Mouse (Mus musculus): ENCODE measurements at regions not wholly inside any gene's neighbourhood (a gene's known extent, or its start where the extent isn't known, plus 50 kb on each side); places are given as distances from the start of the nearest gene placed in this dataset.

GRCm38 (mm10) chr4:53314076-53314475, 126.1 kb upstream of the Slc44a1 start:
- Histone ChIP-seq H3K27me3 (ENCODE audit: control insufficient read depth, insufficient read depth, low read length) (no peaks in the 10 kb centered on the region), H3K27ac (no peak overlapping the region), H3K36me3 (ENCODE audit: control insufficient read depth, insufficient read depth, low read length) (no peaks in the 10 kb centered on the region), H3K9ac (ENCODE audit: low read depth, low read length) (no peak overlapping the region), H3K79me2 (replicated peaks; ENCODE audit: control insufficient read depth, insufficient read depth, low read length) (no peaks in the 10 kb centered on the region), H3K4me3 (no peak overlapping the region), H3K4me1 (ENCODE audit: control insufficient read depth, insufficient read depth, low read length) (peaks cover 6% of the 10 kb centered on the region)
- TF ChIP-seq POLR2A (IDR thresholded peaks at IDR 0.05; ENCODE audit: insufficient read depth, low read depth, low read length) (no peak), CTCF (IDR thresholded peaks at IDR 0.05) (no peak), EP300 (IDR thresholded peaks at IDR 0.05; ENCODE audit: insufficient read depth, low read depth, low read length) (no peak)
- intact Hi-C loops (cut with DNase I): no loop called here
- 93% methylated on average over 8 of the region's 8 CpGs for WGBS
- no peak for DNase-seq

DNA sequence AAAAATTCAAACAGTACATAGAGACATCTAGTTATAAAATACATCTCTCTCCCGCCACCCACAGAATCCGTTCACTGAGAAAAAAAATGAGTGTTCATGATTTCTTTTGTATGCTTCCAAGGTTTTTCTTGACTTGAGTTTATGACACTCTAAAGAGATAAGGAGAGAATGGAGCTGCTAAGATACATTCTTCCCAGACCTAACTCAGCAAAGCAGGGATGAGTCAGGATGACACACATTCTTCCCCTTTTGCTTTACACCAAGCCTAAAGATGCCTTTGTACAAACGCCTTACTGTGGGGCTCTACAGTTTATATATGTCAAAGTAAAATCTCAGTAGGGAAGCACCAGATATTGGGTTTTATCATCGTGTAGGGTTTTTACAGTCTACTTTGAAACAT, 133.1 kb upstream of the Slc44a1 start:
- H3K36me3 ChIP-seq (ENCODE audit: control insufficient read depth, insufficient read depth, low read length): no peaks in the 10 kb centered on the region
- TF ChIP-seq POLR2A (IDR thresholded peaks at IDR 0.05; ENCODE audit: insufficient read depth, low read depth, low read length) (no peak), CTCF (IDR thresholded peaks at IDR 0.05) (no peak), EP300 (IDR thresholded peaks at IDR 0.05; ENCODE audit: insufficient read depth, low read depth, low read length) (no peak)
- H3K9ac ChIP-seq (ENCODE audit: low read depth, low read length): no peak overlapping the region
- DNase-seq: no peak
- no peak overlapping the region for H3K27ac ChIP-seq
- H3K4me3 ChIP-seq: no peak overlapping the region
- no peaks in the 10 kb centered on the region for H3K27me3 ChIP-seq (ENCODE audit: control insufficient read depth, insufficient read depth, low read length)
- H3K79me2 ChIP-seq (replicated peaks; ENCODE audit: control insufficient read depth, insufficient read depth, low read length): no peaks in the 10 kb centered on the region
- intact Hi-C loops (cut with DNase I): no loop called here
- H3K4me1 ChIP-seq (ENCODE audit: control insufficient read depth, insufficient read depth, low read length): peaks cover 3% of the 10 kb centered on the region
- WGBS: 67% methylated on average over 4 of the region's 4 CpGs

DNA sequence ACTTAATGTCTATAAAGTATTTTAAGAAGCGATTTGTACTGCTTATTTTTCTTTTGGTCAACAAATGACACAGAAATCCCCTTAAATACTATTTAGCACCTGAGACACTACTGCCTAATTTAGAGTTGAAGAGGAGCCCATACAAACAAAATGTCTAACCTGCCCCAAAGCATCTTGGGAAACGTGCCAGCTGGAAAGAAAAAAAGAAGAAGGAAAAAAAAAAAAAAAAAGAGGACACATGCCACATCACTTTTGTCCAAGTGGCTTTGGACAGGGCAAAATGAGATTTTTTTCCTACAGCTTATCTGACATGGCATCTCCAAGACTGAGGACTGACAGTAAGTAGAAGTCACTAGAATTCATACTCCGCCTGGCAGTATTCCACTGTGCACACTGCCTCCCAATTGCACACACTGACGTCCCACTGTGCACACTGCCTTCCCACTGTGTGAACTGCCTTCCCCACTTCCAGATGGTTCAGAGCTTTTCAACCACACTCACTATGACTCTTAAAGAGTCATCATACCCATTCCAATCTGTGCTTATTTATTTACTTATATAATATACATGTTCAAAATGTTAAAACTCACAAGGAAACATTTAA, 135.3 kb upstream of the Slc44a1 start:
- TF ChIP-seq EP300 (IDR thresholded peaks at IDR 0.05; ENCODE audit: insufficient read depth, low read depth, low read length) (no peak), POLR2A (IDR thresholded peaks at IDR 0.05; ENCODE audit: insufficient read depth, low read depth, low read length) (no peak), CTCF (IDR thresholded peaks at IDR 0.05) (no peak)
- 75% methylated on average over 4 of the region's 4 CpGs for WGBS
- Histone ChIP-seq H3K79me2 (replicated peaks; ENCODE audit: control insufficient read depth, insufficient read depth, low read length) (no peaks in the 10 kb centered on the region), H3K9ac (ENCODE audit: low read depth, low read length) (no peak overlapping the region), H3K36me3 (ENCODE audit: control insufficient read depth, insufficient read depth, low read length) (no peaks in the 10 kb centered on the region), H3K4me1 (ENCODE audit: control insufficient read depth, insufficient read depth, low read length) (peaks cover 3% of the 10 kb centered on the region), H3K27ac (no peak overlapping the region), H3K4me3 (no peak overlapping the region), H3K27me3 (ENCODE audit: control insufficient read depth, insufficient read depth, low read length) (no peaks in the 10 kb centered on the region)
- no peak for DNase-seq
- intact Hi-C loops (cut with DNase I): no loop called here

GRCm38 (mm10) chr4:53304290-53304654, 135.9 kb upstream of the Slc44a1 start:
- no peak for DNase-seq
- intact Hi-C loops (cut with DNase I): no loop called here
- H3K9ac ChIP-seq (ENCODE audit: low read depth, low read length): no peak overlapping the region
- WGBS: 37% methylated on average over 2 of the region's 2 CpGs
- H3K4me3 ChIP-seq: no peak overlapping the region
- no peaks in the 10 kb centered on the region for H3K27me3 ChIP-seq (ENCODE audit: control insufficient read depth, insufficient read depth, low read length)
- H3K36me3 ChIP-seq (ENCODE audit: control insufficient read depth, insufficient read depth, low read length): no peaks in the 10 kb centered on the region
- no peak overlapping the region; the same call in 1 of the 2 replicates for H3K27ac ChIP-seq
- no peaks in the 10 kb centered on the region for H3K79me2 ChIP-seq (replicated peaks; ENCODE audit: control insufficient read depth, insufficient read depth, low read length)
- peaks cover 3% of the 10 kb centered on the region for H3K4me1 ChIP-seq (ENCODE audit: control insufficient read depth, insufficient read depth, low read length)
- TF ChIP-seq POLR2A (IDR thresholded peaks at IDR 0.05; ENCODE audit: insufficient read depth, low read depth, low read length) (no peak), CTCF (IDR thresholded peaks at IDR 0.05) (no peak), EP300 (IDR thresholded peaks at IDR 0.05; ENCODE audit: insufficient read depth, low read depth, low read length) (no peak)

GRCm38 (mm10) chr4:53303621-53304289, 136.5 kb upstream of the Slc44a1 start:
- Histone ChIP-seq H3K79me2 (replicated peaks; ENCODE audit: control insufficient read depth, insufficient read depth, low read length) (no peaks in the 10 kb centered on the region), H3K27me3 (ENCODE audit: control insufficient read depth, insufficient read depth, low read length) (no peaks in the 10 kb centered on the region), H3K9ac (ENCODE audit: low read depth, low read length) (no peak overlapping the region), H3K36me3 (ENCODE audit: control insufficient read depth, insufficient read depth, low read length) (no peaks in the 10 kb centered on the region), H3K4me3 (no peak overlapping the region), H3K27ac (no peak overlapping the region; the same call in 1 of the 2 replicates), H3K4me1 (ENCODE audit: control insufficient read depth, insufficient read depth, low read length) (peaks cover 3% of the 10 kb centered on the region)
- intact Hi-C loops (cut with DNase I): no loop called here
- WGBS: 51% methylated on average over 4 of the region's 4 CpGs
- TF ChIP-seq POLR2A (IDR thresholded peaks at IDR 0.05; ENCODE audit: insufficient read depth, low read depth, low read length) (no peak), CTCF (IDR thresholded peaks at IDR 0.05) (no peak), EP300 (IDR thresholded peaks at IDR 0.05; ENCODE audit: insufficient read depth, low read depth, low read length) (no peak)
- no peak for DNase-seq

DNA sequence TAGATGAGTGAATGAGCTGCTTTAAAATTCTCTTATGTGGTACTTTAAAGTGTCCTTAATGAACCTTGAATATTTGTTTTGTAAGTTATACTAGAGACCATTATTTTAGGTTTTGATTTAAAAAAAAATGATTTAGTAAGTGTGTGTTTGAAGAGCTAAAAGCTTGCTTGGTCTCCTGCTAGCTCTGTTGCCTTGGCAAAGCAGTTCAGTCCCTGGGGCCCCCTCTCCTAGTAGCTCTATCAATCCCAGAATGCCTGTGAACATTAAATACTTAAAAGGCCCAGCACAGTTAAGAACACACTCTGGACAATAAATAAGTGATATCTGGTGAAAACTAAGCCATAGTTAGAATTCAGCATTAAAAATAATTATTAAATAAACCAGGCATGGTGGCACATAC, 138.3 kb upstream of the Abca1 start:
- Histone ChIP-seq H3K27ac (no peak overlapping the region), H3K79me2 (replicated peaks; ENCODE audit: control insufficient read depth, insufficient read depth, low read length) (no peaks in the 10 kb centered on the region), H3K4me3 (no peak overlapping the region), H3K9ac (ENCODE audit: low read depth, low read length) (no peak overlapping the region), H3K27me3 (ENCODE audit: control insufficient read depth, insufficient read depth, low read length) (no peaks in the 10 kb centered on the region), H3K36me3 (ENCODE audit: control insufficient read depth, insufficient read depth, low read length) (no peaks in the 10 kb centered on the region), H3K4me1 (ENCODE audit: control insufficient read depth, insufficient read depth, low read length) (no peaks in the 10 kb centered on the region)
- intact Hi-C loops (cut with DNase I): no loop called here
- DNase-seq: no peak
- no peak for TF ChIP-seq EP300 (IDR thresholded peaks at IDR 0.05; ENCODE audit: insufficient read depth, low read depth, low read length)
- TF ChIP-seq CTCF (IDR thresholded peaks at IDR 0.05): no peak
- TF ChIP-seq POLR2A (IDR thresholded peaks at IDR 0.05; ENCODE audit: insufficient read depth, low read depth, low read length): no peak

All from heart, adult 2 months (tissue).